Mouse (Mus musculus): Measurements from ENCODE around the gene Acads. TPM values are rescaled to one million over a fixed set of nuclear protein-coding genes. Genes with fewer than 3 reads are reported as not detected.
"Not testable (repeated sequence)": the region's sequence is repeated elsewhere in the genome, so short reads cannot be mapped to it uniquely, and the experiment has no call there.

The Acads gene
- polyA plus RNA-seq, 1 experiment from 2014 or later: 51.1 TPM

DNA sequence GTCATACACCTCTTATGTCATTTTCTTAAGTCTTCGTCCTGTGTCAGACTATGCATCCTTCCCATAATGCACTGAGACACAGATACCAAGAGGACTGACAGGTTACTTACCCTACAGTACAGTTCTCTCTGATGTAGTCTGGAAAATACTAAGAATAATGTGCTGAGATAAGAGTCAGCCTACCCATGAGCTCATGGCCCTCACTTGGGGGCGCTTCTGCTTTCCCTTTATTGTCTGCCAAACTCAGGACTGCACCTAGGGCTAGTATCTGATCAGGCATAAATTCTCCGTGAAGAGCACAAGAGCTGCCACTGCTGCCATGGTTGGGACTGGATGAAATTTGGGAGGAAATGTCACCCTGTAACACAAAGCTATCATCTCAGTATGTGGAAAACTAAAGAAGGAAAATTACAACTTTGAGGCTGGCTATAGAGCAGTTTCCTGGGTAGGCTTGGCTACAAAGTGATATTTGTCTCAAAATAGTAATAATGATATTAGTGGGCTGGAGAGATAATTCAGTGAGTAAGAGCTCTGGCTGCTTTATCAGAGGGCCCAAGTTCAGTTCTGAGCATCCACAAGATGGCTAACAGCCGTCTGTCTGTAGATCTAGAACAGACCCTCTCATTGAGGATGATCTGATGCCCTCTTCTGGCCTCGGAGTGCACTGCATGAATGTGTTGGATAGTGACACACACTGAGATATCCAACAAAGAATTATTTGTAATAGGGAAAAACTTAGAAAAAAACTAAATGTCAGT is 42.8 kb downstream of the Acads start:
- Histone ChIP-seq H3K4me1 (peaks cover 79% of the 10 kb centered on the region), H3K4me2 (no peak overlapping the region), H3K27me3 (replicated peaks) (no peaks in the 10 kb centered on the region)

DNA sequence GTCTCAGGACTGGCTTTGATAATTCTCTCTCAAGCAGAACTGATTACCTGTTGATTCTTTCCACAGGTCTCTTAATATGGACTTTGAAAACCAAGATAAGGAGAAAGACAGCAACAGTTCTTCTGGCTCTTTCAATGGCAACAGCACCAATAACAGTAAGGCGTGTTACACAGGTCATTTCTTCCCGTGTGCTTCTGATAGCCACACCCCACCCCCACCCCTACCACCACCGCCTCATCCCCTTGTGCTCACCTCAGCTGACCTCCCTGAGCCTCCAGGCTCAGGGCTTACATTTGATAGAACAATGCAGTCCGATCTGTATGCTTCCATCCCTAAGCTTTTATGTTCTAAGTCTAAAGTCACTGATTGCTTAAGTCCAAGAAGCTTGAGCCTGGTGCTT is 44.4 kb downstream of the Acads start:
- 44% methylated on average over 4 of the region's 4 CpGs for WGBS (ENCODE audit: insufficient replicate concordance)
- peaks cover 87% of the 10 kb centered on the region for H3K4me1 ChIP-seq
- no peak for ATAC-seq
- no peaks in the 10 kb centered on the region for H3K27me3 ChIP-seq (replicated peaks)
- H3K36me3 ChIP-seq: peaks cover 33% of the 10 kb centered on the region
- peak overlapping the region; percentile 21; the same call in 1 of the 2 replicates for H3K4me2 ChIP-seq
- H3K9me3 ChIP-seq (replicated peaks): no peaks in the 10 kb centered on the region
- peak overlapping the region; percentile 96 for H3K27ac ChIP-seq
- peak overlapping the region; percentile 68; the same call in 1 of the 2 replicates for H3K9ac ChIP-seq
- no peak overlapping the region for H3K4me3 ChIP-seq

More for the DNA sequence above, 42.8 kb downstream of the Acads start:
- Histone ChIP-seq H3K27ac (peak overlapping the region; percentile 96), H3K9ac (0 out of 2 replicates have a peak overlapping the region, but pooled peaks have one; percentile 15), H3K9me3 (replicated peaks) (no peaks in the 10 kb centered on the region), H3K4me3 (no peak overlapping the region), H3K36me3 (peaks cover 45% of the 10 kb centered on the region)
- ATAC-seq: peak; percentile 68
- 28% methylated on average over 5 of the region's 5 CpGs for WGBS (ENCODE audit: insufficient replicate concordance)

- peaks cover 30% of the 10 kb centered on the region for H3K36me3 ChIP-seq
- not testable (repeated sequence) for H3K27me3 ChIP-seq (replicated peaks); H3K9me3 ChIP-seq (replicated peaks); ATAC-seq
- H3K9ac ChIP-seq: peak overlapping the region; percentile 68
- 25% methylated on average over 8 of the region's 8 CpGs for WGBS (ENCODE audit: insufficient replicate concordance)
- peak overlapping the region; percentile 96 for H3K27ac ChIP-seq
- H3K4me1 ChIP-seq: peaks cover 88% of the 10 kb centered on the region
- H3K4me3 ChIP-seq: peak overlapping the region; percentile 22; the same call in 1 of the 2 replicates
- H3K4me2 ChIP-seq: peak overlapping the region; percentile 68
These were observed 45.8 kb downstream of the Acads start for GRCm38 (mm10) chr5:115073306-115073705.

DNA sequence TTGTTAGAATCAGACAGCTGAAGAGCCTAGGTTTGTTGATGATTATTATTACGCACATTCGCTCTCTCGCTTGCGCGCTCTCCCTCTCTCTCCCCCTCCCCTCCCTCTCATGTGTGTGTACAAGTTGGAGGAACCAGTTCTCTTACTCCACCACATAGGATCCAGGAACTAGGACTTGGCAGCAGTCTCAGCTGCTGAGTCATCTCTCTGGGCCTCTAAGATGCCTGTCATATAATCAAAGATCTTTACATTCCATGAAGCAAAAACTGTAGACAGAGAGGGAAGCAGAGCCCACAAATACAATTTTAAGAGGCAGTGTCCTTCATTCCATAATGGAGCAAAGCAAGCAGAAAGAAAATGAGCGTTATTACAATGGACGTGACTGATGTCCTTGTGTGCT is 47.0 kb downstream of the Acads start:
- Histone ChIP-seq H3K9me3 (replicated peaks) (no peaks in the 10 kb centered on the region), H3K36me3 (peaks cover 21% of the 10 kb centered on the region), H3K4me1 (peaks cover 98% of the 10 kb centered on the region), H3K27ac (peak overlapping the region; percentile 96), H3K4me2 (peak overlapping the region; percentile 68), H3K4me3 (peak overlapping the region; percentile 2; the same call in 1 of the 2 replicates), H3K27me3 (replicated peaks) (no peaks in the 10 kb centered on the region), H3K9ac (peak overlapping the region; percentile 61)
- WGBS (ENCODE audit: insufficient replicate concordance): 62% methylated on average over 7 of the region's 7 CpGs
- ATAC-seq: peak; percentile 50

GRCm38 (mm10) chr5:115071096-115071901 is 47.8 kb downstream of the Acads start:
- Histone ChIP-seq H3K4me1 (peaks cover 98% of the 10 kb centered on the region), H3K4me3 (peak overlapping the region; percentile 8; the same call in 1 of the 2 replicates), H3K9ac (peak overlapping the region; percentile 61), H3K36me3 (peaks cover 19% of the 10 kb centered on the region), H3K9me3 (replicated peaks) (no peaks in the 10 kb centered on the region), H3K27ac (peak overlapping the region; percentile 96), H3K4me2 (peak overlapping the region; percentile 68), H3K27me3 (replicated peaks) (no peaks in the 10 kb centered on the region)
- ATAC-seq: peak; percentile 80
- 24% methylated on average over 11 of the region's 11 CpGs for WGBS (ENCODE audit: insufficient replicate concordance)

DNA sequence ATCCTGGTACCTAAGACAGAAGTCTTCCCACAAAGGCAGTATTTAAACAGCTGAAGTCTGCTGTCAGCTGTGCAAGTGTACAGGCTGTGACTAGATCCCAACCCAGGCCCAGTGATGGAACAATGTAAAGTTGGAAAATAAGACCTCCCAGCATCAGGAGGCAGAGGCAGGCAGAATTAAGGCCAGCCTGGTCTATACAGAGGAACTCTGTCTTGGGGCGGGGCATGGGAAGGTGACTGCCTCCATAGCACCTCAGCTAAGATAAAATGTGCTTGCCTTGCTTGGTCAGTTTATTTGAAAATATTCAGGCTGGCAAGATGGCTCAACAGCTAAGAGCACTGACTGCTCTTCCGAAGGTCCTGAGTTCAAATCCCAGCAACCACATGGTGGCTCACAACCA is 48.7 kb downstream of the Acads start:
- Histone ChIP-seq H3K4me1 (peaks cover 98% of the 10 kb centered on the region), H3K9ac (peak overlapping the region; percentile 62)

GRCm38 (mm10) chr5:115069611-115070010 is 49.5 kb downstream of the Acads start:
- peak overlapping the region; percentile 66 for H3K4me2 ChIP-seq
- ATAC-seq: no peak
- peaks cover 96% of the 10 kb centered on the region for H3K4me1 ChIP-seq
- H3K36me3 ChIP-seq: peaks cover 12% of the 10 kb centered on the region; the same call in 1 of the 2 replicates
- H3K9me3 ChIP-seq (replicated peaks): no peaks in the 10 kb centered on the region
- no peaks in the 10 kb centered on the region for H3K27me3 ChIP-seq (replicated peaks)
- 60% methylated on average over 3 of the region's 3 CpGs for WGBS (ENCODE audit: insufficient replicate concordance)
- H3K4me3 ChIP-seq: no peak overlapping the region
- H3K27ac ChIP-seq: peak overlapping the region; percentile 96
- peak overlapping the region; percentile 62; the same call in 1 of the 2 replicates for H3K9ac ChIP-seq

More for the DNA sequence above, 48.7 kb downstream of the Acads start:
- Histone ChIP-seq H3K27me3 (replicated peaks) (no peaks in the 10 kb centered on the region), H3K4me2 (peak overlapping the region; percentile 66), H3K27ac (peak overlapping the region; percentile 96), H3K9me3 (replicated peaks) (no peaks in the 10 kb centered on the region), H3K36me3 (peaks cover 15% of the 10 kb centered on the region), H3K4me3 (no peak overlapping the region)
- WGBS (ENCODE audit: insufficient replicate concordance): 62% methylated on average over 2 of the region's 2 CpGs
- ATAC-seq: peak; percentile 37

DNA sequence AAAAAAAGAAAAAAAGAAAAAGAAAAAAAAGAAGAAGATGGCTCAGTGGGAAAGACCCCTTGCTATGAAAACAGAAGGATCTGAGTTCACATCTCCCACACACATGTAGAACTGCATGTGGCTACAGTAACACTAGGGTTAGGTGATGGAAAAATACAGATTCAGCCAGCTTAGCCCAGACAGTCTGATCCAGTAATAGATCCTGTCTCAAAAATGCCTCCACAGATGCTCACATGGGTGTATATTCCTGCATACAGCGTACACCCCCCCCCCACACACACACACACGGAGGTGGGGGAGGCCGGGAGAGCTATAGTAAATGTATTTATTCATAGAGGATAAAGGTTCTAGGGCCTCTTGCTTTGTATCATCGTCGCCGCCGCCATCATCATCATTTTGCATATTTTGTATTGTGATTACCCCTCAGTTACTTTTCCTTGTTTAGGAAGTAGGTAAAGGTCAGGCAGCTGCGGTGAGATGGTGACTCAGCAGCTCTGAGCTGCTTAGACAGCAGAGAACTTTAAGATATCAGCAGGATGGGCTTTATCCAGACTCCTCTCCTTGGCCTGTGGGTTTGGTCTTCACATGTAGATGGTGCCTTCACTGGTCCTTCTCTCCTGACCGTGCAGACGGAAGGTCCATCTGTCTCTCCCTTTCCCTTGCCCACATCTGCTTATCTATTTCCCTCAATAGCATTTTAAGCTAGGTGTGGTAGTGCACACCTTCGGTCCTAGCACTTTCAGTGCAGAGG is 50.3 kb downstream of the Acads start:
- Histone ChIP-seq H3K27ac (peak overlapping the region; percentile 96), H3K4me2 (peak overlapping the region; percentile 66), H3K9me3 (replicated peaks) (no peaks in the 10 kb centered on the region), H3K4me1 (peaks cover 88% of the 10 kb centered on the region), H3K36me3 (peaks cover 18% of the 10 kb centered on the region), H3K4me3 (peak overlapping the region; percentile 26; the same call in 1 of the 2 replicates), H3K27me3 (replicated peaks) (no peaks in the 10 kb centered on the region), H3K9ac (peak overlapping the region; percentile 62)
- ATAC-seq: peak; percentile 75
- WGBS (ENCODE audit: insufficient replicate concordance): 41% methylated on average over 11 of the region's 11 CpGs

GRCm38 (mm10) chr5:115066245-115066644 is 52.9 kb downstream of the Acads start:
- Histone ChIP-seq H3K9me3 (replicated peaks) (no peaks in the 10 kb centered on the region), H3K27me3 (replicated peaks) (no peaks in the 10 kb centered on the region), H3K27ac (peak overlapping the region; percentile 43; the same call in 1 of the 2 replicates), H3K4me1 (peaks cover 83% of the 10 kb centered on the region), H3K4me3 (no peak overlapping the region), H3K36me3 (peaks cover 40% of the 10 kb centered on the region), H3K4me2 (no peak overlapping the region), H3K9ac (no peak overlapping the region)
- no peak for ATAC-seq
- WGBS (ENCODE audit: insufficient replicate concordance): 37% methylated on average over 4 of the region's 4 CpGs

DNA sequence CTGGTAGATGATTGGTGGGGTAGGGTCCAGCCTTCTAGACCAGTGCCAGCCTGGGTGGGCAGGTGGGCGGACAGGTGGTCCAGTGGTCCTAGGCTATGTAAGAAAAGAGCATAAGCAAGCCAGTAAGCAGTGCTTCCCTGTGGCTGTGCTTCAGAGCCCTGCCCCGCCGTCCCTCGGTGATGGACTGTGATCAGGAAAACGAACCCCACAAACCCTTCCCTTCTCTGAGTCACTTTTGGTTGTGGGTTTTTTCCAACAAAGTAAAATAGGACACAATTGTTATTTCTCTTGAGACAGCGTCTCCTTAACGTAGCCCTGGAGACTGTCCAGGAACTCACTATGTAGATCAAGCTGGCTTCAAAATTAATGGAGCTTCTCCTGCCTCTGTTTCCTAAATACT is 55.8 kb downstream of the Acads start:
- no peak overlapping the region for H3K4me2 ChIP-seq
- H3K4me1 ChIP-seq: peaks cover 85% of the 10 kb centered on the region
- peaks cover 40% of the 10 kb centered on the region for H3K36me3 ChIP-seq
- no peaks in the 10 kb centered on the region for H3K27me3 ChIP-seq (replicated peaks)
- H3K27ac ChIP-seq: no peak overlapping the region
- ATAC-seq: no peak
- H3K9ac ChIP-seq: no peak overlapping the region
- H3K4me3 ChIP-seq: no peak overlapping the region
- 94% methylated on average over 7 of the region's 7 CpGs for WGBS (ENCODE audit: insufficient replicate concordance)
- no peaks in the 10 kb centered on the region for H3K9me3 ChIP-seq (replicated peaks)

DNA sequence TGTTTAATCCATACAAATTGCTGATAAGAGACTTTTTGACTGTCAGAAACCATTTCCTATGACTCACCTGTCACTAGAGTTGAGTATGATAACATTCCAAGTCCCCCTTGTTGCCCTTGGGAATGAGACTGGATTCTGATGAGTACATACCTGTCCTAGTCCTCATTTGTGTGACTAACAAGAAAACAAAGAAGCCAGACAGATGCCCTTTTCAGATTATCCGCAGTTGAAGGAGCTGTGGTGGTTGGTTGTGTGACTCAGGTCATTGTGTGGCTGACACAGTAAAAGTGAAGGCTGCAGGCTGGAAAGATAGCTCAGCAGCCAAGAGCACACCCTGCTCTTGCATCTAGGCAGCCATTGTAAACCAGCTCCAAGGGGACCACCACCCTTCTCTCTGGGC is 56.6 kb downstream of the Acads start:
- WGBS (ENCODE audit: insufficient replicate concordance): 64% methylated on average over 1 of the region's 1 CpGs
- no peak for ATAC-seq
- Histone ChIP-seq H3K4me2 (no peak overlapping the region), H3K27ac (0 out of 2 replicates have a peak overlapping the region, but pooled peaks have one; percentile 8), H3K4me1 (peaks cover 85% of the 10 kb centered on the region), H3K9me3 (replicated peaks) (no peaks in the 10 kb centered on the region), H3K36me3 (peaks cover 40% of the 10 kb centered on the region), H3K4me3 (no peak overlapping the region), H3K27me3 (replicated peaks) (no peaks in the 10 kb centered on the region), H3K9ac (no peak overlapping the region)

Data from liver, embryonic 12.5 days (tissue).